Mouse (Mus musculus): ENCODE data around the gene Gpr68.

Gene Gpr68

DNA sequence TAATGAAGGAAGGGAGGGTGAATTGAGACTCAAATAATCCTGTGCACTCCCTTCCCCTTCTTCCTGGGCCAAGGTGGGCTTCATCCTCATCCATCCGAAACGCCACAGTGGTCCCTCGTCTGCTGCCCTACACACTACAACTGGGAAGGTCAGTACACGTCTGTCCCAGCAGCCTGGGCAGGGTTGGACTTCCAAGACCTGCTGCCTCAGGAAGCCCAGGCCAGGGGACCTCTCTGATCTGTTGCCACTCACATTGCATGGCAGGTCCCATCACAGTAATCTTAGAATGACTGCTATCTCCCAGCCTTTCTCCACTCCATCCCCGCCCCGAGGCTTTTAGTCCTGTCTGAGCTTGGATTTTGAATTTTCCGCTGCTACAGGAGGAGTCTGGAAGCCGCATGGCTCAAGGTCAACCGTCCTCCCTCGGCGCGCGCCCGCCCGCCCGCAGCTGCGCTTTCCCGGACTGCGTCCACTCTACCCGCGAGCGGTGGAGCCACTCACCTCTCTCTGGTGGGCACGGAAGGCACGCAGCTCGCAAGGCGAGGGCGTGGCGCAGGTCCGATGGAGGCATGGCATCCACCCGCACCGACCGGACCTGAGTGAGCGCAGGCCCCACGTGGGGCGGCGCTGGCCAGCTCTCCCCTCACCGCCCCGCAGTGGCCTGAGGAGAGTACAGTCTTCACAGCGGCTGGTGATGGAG, at the start of gene Gpr68:
TSS of gene Gpr68 (minus strand) at position 601 of the 700 bp plus-strand sequence.
- DNase-seq (ENCODE audit: low spot score in 2 of 2) = no peak

DNA sequence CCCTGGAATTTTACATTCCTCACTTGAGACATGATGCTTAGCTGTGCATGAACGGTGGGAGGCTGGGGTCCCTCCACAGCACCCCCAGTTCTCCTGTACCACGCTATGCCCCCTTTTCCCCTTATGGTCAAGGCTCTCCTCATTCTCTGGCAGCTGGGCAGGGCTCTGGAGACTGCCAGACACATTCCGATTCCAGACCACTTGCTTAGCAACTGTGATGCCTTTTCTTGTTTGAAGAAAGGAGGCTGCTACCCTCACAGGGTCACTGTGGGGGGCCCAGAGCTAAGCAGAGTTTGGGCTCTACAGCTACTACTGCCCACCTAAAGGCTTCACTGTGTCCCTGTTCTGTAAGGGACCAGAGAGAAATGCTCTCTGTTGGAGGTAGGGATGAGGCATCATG, 49.3 kb upstream of the Gpr68 start:
- DNase-seq (ENCODE audit: low spot score in 2 of 2) = no peak

DNA sequence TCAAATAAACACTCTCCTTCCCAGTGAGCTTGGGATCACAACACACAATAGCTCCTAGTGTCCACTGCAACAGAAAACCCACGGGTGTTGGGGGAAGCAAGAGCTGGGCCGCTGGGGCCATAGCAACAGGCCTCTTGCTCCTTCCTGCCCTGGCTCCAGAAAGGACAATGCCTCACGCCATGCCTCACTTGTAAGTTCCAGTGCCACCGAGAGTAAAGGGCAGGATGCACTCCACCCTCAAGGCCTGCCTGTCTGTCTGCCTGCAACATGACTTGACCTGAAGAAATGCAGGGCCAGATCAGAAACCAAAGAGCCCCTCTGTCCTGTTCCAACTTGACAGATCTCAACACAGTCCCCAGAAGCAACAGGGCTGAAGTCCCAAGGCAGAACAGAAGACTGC, 48.8 kb upstream of the Gpr68 start:
- DNase-seq (ENCODE audit: low spot score in 2 of 2) = no peak

DNA sequence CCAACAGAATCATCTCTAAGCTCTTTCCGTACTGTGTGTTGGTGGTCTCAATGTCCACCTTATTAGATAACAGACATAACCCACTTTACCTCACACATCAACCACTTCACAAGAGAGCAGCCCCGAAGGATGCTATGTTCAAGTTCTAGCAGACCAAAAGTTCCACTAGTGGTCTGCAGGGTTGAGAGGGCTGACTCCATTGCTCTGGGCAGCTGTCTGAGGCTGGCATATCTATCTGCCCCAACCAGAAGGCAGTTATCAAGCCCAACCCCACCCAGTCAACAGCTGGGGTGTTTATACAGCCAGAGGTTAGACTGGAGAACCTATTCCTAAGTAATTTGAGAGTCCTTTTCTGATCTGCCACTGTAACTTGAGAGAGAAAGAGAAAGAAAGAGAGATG, 48.0 kb upstream of the Gpr68 start:
- DNase-seq (ENCODE audit: low spot score in 2 of 2) = no peak

DNA sequence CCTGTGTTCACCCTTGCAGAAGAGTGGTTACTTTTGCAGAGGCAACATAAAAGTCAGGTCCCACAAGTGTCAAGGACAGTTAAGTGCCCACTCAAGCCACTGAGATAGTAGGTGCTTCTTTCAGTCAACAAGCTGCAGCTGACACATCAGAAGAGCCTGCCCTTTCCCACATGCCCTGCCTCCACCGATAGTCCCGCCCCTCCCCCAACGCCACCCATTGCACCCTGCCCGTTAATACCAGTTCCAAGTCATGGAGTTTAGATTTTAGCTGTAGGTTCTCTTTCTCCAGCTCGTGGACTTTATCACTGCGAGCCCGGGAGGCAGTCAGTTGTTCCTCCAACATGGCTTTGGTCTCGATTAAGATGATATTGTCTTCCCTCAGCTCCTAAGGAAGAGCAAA, 45.9 kb upstream of the Gpr68 start:
- DNase-seq (ENCODE audit: low spot score in 2 of 2) = no peak

DNA sequence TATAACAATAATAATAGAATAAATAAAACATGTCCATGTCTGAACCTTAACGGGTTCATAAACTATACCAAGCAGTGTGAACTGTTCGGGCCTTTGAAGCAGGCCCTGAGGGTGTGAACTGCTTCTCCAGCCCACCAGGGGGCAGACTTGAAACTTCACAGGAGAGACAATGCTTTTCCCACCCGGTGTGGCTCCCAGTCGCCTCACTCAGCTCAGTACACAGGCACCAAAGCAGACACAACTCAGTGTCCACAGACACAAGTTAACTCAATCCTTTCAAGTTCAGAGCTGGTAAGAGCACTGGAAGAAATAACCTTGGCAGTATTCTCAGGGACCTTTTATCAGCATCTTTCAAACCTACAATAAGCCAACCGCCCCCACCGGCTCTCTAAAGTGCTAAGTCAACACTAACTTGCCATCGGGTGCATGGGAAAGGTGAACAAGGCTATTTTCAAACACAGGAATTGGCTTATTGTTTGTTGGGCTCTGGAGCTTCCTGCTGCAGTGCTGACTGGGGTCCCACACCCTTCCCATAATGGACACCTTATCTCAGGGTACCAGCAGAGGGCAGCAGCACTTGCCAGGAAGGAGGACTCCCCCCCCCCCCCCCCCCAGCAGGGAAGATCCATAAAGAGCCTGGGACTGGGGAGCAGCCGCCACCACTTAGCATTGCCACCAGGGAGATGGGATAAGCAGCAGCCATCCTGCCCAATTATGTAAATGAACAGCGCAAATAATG, 44.4 kb upstream of the Gpr68 start:
- DNase-seq (ENCODE audit: low spot score in 2 of 2) = peak; percentile 81 to 83

DNA sequence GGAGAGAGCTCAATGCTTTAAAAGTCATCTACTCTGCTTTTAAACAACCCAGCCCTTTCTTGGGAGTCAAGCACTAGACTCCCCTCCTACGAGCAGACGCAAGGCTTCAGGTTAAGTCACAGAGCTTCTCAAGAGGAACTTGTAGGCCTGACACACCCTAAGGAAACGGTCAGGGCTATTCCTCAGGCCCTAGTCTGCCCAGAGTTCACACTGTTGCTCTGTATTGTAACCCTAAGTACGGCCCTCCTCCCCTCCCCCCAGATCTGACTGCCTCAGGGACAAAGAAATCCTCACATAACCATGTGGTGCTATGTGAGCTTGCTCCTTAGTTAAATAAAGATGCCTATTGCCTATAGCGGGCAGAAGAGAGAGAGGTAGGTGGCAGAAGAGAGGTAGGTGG, 41.1 kb upstream of the Gpr68 start:
- no peak for DNase-seq (ENCODE audit: low spot score in 2 of 2)

DNA sequence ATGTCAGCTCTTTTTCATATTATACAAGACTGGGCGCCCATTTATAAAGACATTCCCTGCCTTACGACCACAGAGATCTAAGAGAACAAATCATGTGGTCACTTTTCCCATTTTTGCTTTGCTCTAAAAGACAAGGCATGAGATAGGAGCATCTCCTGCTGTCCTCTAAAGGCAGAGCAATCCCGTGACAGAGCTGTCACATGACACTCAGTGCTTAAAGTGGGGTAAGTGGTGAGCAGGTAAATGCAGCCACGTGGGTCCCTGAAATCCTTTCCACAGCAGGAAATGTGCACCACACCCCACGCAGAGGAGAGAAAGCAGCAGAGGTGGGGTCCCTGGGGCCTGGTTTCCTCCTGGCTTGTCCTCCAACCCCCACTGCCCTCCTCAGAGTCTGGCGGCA, 40.0 kb upstream of the Gpr68 start:
- no peak for DNase-seq (ENCODE audit: low spot score in 2 of 2)

DNA sequence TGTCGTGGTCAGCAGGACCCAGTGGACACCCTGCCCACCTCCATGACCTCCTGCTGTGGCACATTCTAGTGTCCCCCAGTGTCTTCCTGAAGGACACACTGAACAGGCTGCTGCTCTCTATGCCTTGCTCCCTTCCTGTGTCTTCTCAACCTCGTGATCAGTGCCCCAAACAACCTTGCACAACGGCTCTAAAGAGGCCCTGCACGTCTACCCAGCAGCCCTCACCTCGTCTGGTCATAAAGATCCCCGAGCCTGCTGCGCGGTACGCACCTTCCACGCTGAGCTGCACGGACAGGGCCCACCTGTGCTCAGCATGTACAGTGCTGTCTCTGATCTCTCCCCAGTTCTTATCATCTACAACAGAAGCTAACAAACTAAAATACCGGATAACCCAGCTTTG, 38.0 kb upstream of the Gpr68 start:
- no peak for DNase-seq (ENCODE audit: low spot score in 2 of 2)

DNA sequence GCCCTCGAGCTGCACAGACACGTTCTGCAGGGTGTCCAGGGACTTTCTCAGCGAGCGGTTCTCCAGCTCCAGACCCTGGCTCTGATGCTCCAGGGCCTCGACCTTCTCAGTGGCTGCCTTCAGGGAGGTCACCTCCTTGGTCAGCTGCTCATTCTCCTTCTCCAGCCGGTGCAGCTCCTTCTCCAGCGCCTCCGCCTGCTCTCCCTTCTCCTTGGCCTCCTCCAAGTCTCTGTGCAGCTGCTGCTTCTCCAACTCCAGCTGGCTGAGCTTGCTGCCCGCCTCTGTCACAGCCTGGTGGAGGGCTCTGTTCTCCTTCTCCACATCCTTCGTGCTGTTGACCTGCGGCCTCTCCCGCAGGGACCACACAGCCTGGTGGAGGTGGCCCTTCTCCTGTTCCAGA, 37.5 kb upstream of the Gpr68 start:
- no peak for DNase-seq (ENCODE audit: low spot score in 2 of 2)

DNA sequence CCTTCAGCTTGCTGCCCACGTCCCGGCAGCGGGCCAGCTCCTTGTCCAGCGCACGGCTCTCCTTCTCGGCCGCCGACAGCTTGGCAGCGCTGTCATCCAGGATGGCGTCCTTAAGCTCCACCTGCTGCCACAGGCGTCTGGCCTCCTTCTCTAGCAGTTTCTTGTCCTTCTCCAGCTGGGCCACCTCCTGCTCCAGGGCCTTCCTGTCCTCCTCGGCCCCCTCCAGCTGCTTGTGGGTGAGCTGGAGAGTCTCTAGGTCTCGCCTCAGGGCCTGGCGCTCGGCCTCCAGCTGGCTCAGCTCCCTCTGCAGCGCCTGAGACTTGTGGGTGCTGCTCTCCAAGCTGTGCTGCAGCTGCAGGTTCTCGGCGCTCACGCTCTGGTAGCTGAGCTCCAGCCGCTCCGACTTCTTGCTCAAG, 36.9 kb upstream of the Gpr68 start:
- no peak for DNase-seq (ENCODE audit: low spot score in 2 of 2)

DNA sequence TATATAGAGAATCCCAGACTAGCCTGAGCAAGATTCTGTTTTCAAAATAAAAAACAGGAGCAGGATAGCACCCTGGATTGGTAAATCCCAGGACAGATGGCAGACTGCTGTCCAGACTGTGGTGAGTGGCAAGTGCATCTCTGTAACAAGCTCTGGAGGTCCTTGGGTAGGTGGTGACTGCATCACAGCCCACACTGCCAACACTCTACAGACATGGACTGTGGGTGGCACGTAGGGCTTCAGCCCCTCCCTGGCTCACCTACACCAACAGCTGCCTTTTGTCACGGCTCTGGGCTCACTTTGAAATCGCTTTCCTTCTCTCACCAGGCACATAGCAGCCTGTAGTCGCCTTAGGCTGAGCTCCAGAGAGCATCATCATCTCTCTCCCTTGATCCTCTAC, 35.1 kb upstream of the Gpr68 start:
- no peak for DNase-seq (ENCODE audit: low spot score in 2 of 2)

DNA sequence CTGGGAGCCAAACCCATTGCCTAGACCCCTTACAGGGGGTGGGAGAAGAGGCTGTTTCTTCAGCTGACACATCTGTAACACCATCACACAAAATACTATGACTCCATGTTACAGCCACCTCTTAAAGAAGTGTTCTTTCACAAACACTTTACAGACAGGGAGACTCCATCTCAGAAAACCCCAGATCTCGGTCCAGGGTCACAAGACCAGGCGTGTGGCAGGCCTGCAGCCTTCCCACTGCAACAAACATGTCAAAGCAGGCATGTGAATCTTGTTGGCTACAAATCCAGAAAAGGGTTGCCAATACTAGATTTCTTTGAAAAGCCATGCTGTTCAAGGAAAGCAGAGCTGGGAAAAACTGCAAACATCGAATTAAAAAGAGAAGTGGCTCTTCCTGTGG, 33.4 kb upstream of the Gpr68 start:
- DNase-seq (ENCODE audit: low spot score in 2 of 2) = no peak

DNA sequence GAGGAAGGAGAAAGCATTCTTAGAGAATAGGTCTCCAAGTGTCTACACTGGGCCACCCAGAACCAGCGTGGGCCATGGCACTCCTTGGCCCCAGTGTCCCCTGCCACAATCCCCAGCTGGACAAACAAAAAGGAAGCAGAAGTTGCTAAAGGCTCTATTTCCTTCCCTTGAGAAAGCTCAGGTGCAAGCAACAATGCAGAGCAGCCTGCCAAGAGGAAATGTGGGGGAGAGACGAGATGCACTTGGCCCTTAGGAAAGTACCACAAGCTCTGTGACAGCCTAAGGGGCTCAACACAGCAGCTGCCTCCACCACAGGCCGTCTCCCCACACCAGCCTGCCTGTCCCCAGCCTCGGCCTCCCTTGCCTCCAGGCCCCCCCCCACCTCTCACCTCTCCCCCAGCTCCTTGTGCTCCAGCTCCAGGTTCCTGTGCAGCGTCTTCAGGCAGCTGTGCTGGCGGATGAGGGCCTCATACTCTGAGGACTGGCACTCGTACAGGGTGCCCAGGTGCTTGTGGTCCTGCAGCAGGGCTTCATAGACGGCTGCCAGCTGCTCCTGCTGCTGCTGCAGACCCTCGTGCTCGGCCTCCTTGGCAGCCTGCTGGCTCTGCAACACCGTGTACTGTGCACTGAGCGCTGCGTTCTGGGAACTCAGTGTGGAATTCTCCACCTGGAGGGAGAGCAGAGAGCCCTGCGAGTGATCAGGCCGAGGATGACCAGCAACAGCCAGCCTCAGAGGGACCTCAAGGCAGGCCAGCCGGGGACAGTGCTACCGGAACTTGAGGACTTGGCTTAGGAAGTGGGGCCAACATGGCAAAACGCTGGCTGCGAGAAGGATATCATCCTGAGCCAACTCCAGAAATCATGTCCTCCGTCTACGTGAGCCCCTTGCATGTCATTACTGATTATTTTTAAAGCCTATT, 29.7 kb upstream of the Gpr68 start:
- peak; percentile 71 to 86 for DNase-seq (ENCODE audit: low spot score in 2 of 2)

DNA sequence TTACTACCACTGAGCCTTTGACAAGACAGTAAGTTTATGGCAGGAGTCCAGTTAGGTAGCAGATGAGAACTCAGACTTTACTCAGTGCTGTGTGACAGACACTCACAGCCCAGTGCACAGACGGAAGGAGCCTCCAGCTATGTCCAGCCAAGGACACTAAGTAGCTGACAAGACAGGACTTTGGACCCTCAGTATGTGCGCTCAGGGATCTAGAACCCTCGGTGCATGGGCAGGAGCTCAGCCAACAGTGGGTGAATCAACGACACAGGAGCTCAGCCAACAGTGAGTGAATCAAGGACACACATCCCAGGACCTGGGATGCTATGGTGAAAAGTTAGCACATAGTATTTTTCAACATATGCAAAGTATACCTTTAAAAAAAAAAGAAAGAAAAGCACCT, 28.7 kb upstream of the Gpr68 start:
- DNase-seq (ENCODE audit: low spot score in 2 of 2) = no peak

DNA sequence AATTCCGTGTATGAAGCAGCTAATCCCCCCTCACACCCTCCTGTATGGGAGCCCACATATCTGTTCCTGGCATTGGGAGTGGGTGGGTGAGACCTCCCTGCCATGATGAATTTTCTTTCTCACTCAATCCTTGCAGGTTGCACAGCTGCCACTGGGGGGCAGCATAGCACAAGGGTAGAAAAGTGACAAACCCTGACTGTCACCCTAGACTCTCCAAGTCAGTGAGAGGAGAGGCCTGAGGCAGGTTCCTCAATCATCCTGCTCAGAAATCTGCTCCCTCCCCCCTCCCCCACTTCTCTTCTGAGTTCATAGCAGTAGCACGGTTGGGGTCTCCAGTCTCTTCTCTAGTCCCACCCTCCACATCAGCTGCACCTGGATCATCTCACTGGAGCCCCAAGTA, 28.1 kb upstream of the Gpr68 start:
- DNase-seq (ENCODE audit: low spot score in 2 of 2) = peak; percentile 57 to 72

DNA sequence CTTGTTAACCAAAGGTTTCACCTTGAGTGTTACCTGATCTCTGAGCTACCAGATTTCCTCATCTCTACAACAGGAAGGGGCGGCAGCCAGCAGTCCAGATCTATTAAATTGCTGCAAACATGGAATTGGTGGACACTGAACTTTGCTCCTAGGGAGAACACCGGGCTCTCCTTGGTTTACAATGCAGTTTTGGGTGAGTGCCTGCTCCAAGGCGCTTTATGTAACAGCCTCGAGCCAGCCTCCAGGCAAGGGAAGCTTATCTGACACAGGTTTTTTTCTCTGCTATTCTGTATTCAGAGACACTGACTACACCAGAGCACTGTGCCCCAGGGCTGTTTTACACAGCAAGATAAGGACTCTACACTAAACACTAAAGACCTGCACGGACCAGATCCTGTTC, 26.8 kb upstream of the Gpr68 start:
- no peak for DNase-seq (ENCODE audit: low spot score in 2 of 2)

DNA sequence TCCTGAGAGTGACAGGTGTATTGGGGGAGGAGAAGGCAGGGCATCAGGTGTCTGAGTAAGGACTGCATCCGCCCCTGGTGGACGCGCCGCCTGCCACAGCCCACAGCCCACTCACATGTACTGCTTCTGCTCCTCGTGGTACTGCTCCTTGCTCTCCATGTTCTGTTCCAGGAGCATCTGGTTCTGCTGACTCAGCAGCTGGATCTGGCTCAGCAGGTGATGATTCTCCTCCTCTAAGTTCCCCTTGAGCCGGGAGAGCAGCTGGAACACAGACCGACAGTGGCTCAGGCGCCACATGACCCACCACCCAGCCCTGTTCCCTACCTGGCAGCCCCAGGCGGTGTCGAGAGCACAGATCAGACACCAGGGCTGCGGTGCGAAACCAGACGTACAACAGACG, 23.7 kb upstream of the Gpr68 start:
- no peak for DNase-seq (ENCODE audit: low spot score in 2 of 2)

DNA sequence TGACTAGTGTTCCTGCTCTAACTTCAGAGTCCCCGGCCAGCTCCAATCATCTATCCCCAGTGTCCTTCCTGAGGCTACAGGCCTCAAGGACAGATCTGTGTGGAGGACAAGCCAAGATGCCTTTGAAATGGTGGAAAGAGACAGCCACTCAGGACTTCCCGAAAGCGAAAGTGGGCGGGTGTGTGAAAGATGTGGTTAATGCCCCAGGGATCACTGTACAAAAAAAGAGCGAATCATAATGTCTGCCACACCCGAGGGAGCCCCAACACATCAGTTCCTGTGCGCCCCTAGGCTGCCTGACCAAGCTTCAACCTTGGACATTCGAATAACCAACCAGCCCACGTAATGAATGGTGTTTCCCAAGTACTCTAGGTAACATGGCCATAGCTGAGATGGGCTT, 20.3 kb upstream of the Gpr68 start:
- DNase-seq (ENCODE audit: low spot score in 2 of 2) = no peak

DNA sequence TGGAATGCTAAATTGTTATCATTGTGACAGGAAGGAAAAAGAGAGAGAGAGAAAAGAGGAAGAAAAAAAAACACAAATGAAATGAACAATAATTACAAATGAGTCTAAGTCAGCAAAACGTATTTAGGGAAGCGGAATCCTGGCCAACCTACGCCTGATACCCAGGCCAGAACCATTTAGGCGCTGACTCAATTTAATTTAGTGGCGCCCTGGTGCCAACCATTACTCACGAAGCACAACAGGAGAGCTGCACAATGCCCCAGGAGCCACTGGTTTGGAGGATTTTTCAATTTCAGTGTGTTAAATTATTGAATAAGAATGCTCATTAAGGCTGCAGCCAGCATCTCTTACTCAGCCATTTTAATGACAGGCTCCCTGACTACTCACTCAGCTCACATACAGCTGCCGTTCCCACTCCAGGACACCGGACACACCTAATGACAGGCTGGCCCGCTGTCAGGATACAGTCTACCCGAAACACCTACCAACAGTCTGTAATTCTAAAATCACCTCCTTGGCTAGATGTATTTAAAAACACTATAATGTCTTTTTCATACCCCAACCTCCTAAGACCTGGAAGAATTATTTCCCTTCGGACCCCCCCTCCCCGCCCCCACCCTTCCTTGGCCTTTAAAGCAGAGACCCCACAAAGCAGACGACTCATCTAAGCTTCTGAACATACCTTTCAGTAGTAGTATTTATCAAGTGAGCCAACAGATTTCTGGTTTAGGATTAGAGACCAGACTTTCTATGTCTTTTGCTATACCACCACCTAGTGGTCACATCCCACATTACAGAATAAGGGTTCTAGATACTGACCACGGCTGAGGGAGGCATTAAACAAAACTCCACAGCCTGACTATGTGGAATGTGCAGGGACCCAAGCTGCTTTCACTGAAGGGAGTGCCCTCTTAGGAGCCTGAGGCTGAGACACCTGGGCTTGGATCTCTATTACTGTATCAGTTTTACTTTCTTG, 17.9 kb upstream of the Gpr68 start:
- peak in 1 of 2 experiments; percentile 52 for DNase-seq (ENCODE audit: low spot score in 2 of 2)

DNA sequence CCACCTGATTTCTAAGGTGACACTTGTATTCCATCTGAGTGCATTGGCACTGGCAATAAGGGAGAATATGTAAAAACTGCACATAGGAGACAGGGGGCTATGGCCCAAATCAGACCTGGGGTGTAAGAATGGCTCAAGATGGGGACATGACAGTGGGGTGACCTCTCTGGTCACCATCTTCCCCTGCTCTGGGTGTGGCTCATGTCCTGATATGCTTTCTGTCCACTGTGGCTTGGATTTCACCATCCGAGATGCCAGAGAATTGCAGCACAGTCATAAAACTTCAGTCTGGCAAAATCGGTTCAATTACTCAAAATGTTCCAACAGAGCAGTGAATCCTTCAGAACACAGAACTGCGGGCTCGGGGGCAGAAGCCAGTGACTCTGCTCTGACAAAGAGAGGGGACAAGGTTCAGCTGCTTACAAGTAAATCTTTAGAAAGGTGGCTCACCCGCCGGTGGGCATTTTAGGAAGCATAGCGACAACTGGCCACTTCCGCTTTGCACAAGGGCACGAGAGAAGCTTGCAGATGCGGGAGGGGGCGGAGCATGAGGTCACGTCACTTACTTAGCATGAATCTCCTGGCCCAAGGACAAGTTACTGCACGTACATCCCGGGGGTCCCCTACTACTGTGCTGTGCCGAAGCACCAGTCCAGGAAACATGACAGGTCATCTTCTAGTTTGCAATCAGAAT, 16.8 kb upstream of the Gpr68 start:
- DNase-seq (ENCODE audit: low spot score in 2 of 2) = no peak
